Mouse (Mus musculus): ENCODE measurements around the gene Vkorc1l1.

DNA sequence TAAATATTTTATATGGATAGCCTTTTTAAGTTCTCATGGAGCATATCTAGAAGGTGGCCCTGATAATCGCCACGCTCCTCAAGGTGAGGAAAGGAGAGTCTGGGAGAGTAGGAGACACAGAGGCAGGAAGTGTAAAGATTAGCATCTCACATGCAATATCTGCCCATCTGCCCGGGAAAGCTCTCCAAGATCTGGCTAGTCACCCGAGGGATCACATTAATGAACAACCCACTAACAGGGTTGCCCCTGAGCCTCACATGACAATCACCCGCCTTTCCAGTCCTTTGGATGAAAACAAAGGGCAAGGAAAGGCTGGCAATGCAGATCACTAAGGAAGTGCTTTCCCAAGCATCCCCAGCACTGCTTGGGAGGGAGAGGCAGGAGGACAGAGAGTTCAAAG is 85.4 kb downstream of the Vkorc1l1 start:
- TF ChIP-seq POLR2A (IDR thresholded peaks at IDR 0.05; ENCODE audit: low read depth, low read length) (no peak), CTCF (conservative IDR thresholded peaks at IDR 0.05; ENCODE audit: insufficient read depth, insufficient read length, low read depth, low read length) (no peak)

All from kidney, adult 2 months (tissue).